Mouse (Mus musculus) cortical plate, adult 2 months (tissue): ENCODE results near the gene Vim.

Experiments
- CTCF ChIP-seq: fragments of 200-500 bp; IDR thresholded peaks from 2 replicates; pipeline ENCODE4 v1.5.1; 2011; ENCODE audit warnings: mild to moderate bottlenecking, control low read depth, low read length; ENCODE audit not compliant: insufficient read depth; ENCODE audit errors: extremely low read depth
- POLR2A ChIP-seq: fragments of 200-500 bp; IDR thresholded peaks from 2 replicates; pipeline ENCODE4 v1.6.1; 2011; ENCODE audit warnings: mild to moderate bottlenecking, low read length, control low read depth; ENCODE audit not compliant: insufficient read depth; ENCODE audit errors: extremely low read depth

- TF ChIP-seq CTCF (no peak), POLR2A (no peak)
These were observed 19.8 kb upstream of the Vim start for GRCm38 (mm10) chr2:13553966-13554365.
